Mouse (Mus musculus) E14TG2a.4 (cell line): ENCODE measurements around the gene Gm26602.

Experiments used
- CTCF ChIP-seq: conservative IDR thresholded peaks from 2 replicates; pipeline ENCODE4 v1.5.1; 2014; ENCODE audit warnings: low read length
- POU5F1 ChIP-seq: IDR thresholded peaks from 2 replicates; pipeline ENCODE4 v1.6.1; 2014; ENCODE audit warnings: low read length, borderline replicate concordance

- no peak for TF ChIP-seq CTCF
- TF ChIP-seq POU5F1, result no peak
Measured at GRCm38 (mm10) chr10:79914131-79914947, 3.7 kb downstream of the Gm26602 start.
